Mouse (Mus musculus) adipocyte (in vitro differentiated cells): ENCODE measurements around the gene Icmt.

Experiments used
- DNase-seq: peaks from one replicate; pipeline ENCODE4 v3.0.0-alpha.2; 2016; ENCODE audit warnings: low spot score

The Icmt gene

GRCm38 (mm10) chr4:152302012-152302411, 5.0 kb downstream of the Icmt start:
- DNase-seq, result no peak

DNA sequence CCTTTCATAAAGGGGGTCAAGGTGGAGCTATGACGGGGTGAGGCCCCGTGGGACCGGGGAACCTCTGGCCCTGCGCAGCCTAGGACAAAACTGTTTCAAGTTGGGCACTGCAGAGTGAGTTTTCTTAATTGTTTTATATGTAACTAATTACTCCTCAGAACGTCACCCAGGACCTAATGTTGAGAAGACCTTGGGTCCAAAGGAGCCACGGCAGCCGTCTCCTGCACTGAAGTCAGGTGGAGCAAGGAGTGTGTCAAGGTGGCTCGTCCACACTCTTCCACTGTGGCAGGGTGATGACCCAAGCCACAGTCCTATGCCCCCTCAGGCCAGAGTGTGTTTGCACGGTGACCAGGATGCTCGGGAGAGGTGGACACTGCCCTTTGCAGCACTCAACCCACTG, 6.1 kb downstream of the Icmt start:
- DNase-seq, result no peak

- no peak for DNase-seq
These were observed 7.7 kb downstream of the Icmt start for GRCm38 (mm10) chr4:152304685-152305084.

DNA sequence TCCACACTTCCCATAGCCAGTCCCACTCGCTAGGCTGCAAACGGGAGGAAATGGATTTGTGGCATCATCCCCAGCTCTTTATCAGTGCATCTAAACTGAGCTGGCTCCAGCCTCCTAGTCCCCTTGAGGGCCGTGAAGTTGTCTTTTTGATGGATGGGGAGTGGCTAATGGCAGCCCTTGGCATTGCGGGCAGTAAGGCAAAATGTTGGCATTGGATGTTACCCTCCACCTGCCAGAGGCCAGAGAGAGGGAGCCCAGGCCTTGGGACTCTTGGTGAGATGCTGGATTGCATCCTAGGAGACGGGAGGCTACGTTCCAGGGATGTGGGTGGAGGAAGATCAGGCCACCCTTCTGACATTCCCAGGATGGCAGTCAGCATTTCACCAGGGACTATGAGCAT, 9.0 kb downstream of the Icmt start:
- DNase-seq, result no peak

- no peak for DNase-seq
These were observed 10.5 kb downstream of the Icmt start for GRCm38 (mm10) chr4:152307542-152307941.

DNA sequence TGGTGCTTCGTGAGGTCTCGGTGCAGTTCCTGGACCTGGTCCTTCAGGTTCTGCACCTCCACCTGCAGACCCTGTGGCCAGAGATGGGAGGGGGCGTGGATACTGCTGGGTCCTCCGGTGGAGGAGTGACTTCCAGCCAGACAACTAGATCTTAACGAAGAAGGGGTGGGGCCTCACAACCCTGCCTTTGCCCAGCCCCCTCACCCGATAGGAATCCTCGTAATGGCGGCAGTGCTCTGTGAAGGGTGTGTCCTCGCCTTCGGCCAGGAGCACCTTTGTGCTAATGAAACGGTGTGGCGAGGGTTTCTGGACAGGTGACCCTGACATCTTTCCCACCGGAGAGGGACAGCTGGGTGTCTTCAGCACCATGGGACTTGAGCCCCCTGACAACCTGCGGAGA, 15.2 kb downstream of the Icmt start:
- no peak for DNase-seq

- DNase-seq, result no peak
These were observed 16.2 kb downstream of the Icmt start for GRCm38 (mm10) chr4:152313211-152313632.

GRCm38 (mm10) chr4:152313934-152314333, 16.9 kb downstream of the Icmt start:
- no peak for DNase-seq

GRCm38 (mm10) chr4:152315498-152316213, 18.6 kb downstream of the Icmt start:
- no peak for DNase-seq

GRCm38 (mm10) chr4:152317631-152318033, 20.6 kb downstream of the Icmt start:
- DNase-seq, result no peak

GRCm38 (mm10) chr4:152318517-152319234, 21.6 kb downstream of the Icmt start, which contains the start of gene Rnf207:
Gene Rnf207 (minus strand): TSS chr4:152318993.
- peak; percentile 38 for DNase-seq

GRCm38 (mm10) chr4:152321464-152321863, 24.4 kb downstream of the Icmt start:
- DNase-seq, result no peak

DNA sequence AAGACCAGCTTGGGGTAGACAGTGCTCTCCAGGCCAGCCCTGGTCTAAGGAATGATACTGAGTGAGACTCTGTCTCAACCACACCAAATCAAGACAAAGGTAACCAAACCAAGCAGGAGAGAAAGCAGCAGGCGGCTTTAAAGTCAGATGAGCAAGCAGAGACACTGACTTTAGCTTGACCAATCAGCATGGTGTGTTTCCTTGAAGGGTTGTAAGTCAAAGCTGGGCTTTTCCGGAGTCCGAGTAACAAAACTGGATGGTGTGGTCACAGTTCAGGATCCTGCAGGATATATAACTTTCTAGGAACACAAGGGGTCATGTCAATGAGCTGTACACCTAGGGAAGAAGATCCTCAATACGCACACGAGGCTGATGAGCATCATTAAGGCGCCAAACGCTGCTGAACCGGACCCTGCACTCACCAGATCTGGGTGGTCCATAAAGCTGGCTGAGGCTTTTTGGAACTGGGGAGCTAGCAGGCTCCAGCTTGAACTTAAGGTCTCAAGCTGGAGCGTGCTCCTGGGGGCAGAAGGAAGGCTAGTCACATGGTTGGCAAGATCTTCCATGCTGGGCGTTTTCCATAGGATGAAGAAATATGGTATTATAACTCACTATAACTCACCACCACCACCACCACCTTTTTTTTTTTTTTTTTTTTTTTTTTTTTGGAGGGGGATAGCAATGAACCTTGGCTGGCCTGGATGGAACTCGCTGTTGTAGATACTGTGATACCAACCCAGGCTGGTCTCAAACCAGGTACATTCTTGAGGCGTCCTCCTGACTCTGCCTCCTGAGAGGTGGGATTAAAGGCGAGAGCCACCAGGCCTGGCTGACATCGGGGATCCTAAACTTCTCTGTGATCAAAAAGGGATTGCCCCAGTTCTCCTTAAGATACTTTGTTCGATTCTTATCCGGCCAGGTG, 27.9 kb downstream of the Icmt start:
- DNase-seq, result no peak

GRCm38 (mm10) chr4:152325574-152326411, 28.8 kb downstream of the Icmt start, which contains the start of gene Rpl22:
Gene Rpl22 (plus strand): TSS chr4:152325742.
- DNase-seq, result peak; percentile 97

DNA sequence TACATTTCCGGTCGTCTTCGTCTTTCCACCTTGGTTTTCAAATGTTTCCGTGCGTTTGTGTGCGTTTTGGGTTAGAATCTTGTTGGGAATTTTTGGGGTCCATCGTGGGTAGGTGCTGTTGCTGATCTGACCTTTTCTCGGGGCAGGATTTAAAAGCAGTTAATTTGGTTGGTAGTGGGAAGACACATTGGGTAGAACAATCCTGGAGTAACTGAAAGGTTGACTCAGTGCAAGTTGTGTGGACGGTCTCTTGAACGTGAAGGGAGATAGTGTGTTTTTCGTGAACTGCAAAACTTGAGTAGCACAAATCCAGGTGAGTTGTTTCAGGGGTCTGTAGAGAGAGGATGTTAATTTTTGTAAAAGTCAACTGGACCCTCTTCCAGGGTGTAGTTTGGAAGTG, 29.5 kb downstream of the Icmt start:
- DNase-seq, result no peak

DNA sequence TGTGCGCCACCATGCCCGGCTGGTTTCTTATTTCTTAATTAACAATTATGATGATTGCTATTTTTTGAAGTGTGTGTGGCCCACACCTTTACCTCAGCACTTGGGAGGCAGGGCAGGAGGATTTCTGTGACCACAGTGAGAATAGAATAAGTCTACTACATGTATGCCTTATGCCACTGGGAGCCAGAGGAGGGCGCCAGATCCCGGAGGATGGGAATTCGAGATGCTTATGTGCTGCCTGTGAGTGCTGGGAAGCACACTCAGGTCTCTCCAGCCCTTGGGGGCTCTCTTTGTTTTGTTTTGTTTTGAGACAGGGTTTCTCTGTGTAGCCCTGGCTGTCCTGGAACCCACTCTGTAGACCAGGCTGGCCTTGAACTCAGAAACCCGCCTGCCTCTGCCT, 31.7 kb downstream of the Icmt start:
- DNase-seq, result peak; percentile 39

- DNase-seq, result peak; percentile 68
These were observed 35.9 kb downstream of the Icmt start for GRCm38 (mm10) chr4:152332952-152333351.

DNA sequence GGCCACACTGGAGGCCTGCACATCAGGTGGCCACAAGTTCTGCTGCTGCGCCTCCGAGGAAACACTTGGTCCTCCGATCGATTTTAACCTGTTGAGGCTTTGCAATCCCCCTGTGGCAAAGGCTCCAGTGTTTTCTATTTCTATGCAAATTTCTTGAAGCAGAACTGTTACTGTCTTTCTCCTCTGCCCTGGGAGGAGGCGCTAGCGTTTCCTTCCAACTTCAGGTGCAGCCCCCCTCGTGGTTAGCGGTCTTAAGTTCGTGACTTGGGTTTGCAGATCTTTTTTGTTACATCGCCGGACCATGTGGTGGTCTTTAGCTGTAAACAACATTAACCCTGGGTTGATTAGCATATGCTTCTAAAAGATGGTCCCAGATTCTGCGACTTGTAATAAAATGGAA, 36.6 kb downstream of the Icmt start:
- no peak for DNase-seq

DNA sequence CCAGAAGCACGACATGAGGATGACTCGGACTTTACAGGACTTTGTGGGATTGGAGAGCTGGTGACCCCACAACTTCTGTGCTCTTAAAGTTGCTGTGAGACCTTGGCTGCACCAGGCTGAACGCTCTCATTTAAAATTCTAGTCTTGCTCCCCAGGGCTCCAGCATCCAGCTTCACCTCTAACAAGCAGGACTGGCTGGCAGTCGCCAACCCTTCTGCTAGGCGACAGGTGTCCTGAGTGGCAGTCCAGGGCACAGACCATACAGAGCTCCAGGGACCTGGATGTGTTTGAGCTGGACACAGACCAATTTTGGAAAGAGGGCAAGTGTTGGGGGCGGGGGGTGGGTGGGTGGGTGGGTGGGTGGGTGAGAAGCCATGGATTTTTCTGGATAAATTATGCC, 40.7 kb downstream of the Icmt start:
- no peak for DNase-seq

DNA sequence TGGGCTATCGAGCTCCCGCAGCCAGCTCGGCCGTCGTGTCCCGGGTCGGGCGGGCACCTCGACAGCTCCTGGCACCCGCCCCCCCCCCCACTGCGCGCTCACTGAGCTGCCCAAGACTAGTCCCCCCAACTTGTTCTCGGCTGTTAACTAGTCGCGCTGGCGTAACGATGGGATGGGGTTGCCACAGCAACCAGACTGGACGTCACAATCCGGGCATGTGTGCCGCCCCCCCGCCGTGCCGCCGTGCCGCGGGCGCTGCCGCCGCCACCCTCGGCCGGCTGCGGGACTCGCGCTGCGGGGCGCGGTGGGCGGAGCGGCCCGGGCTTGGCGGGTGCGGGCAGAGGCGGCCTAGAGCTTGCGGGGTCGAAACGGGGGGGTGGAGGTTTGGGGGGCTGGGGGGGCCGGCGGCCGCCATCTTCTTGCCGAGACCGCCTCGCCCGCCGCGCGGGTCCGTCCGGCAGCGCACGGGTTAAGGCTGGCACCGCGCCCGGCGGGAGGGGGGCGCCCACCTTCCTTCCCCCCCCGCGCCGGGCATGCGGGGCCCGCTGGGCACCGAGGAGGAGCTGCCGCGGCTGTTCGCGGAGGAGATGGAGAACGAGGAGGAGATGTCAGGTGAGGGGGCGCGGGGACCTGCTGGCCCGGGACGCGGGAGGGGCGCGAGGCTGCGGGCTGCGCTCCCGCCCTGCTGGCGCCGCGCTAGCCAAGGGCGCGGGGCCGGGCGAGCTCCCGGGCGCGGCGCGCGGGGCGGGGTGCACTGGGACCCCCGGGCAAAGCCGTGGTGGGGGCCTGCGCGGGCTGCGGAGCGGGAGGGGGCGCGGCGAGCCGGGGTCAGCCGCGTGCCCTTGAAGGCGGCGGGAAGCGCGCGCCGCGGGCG, 41.6 kb downstream of the Icmt start, which contains the start of gene Chd5:
TSS of gene Chd5 (plus strand) at position 233 of the 874 bp plus-strand sequence.
- DNase-seq, result no peak
